Mouse (Mus musculus) erythroblast, embryonic 14.5 days (primary cell): Measurements from ENCODE around the gene Prkab2. TPM values are rescaled to one million over a fixed set of nuclear protein-coding genes. Genes with fewer than 3 reads are reported as not detected.

Source experiments
- H3K27me3 ChIP-seq: 2 replicates; pipeline ENCODE4 v1.6.1; 2012; ENCODE audit warnings: inconsistent platforms; ENCODE audit not compliant: control insufficient read depth
- H3K36me3 ChIP-seq: 2 replicates; pipeline ENCODE4 v1.6.1; 2012; ENCODE audit warnings: mild to moderate bottlenecking, inconsistent platforms; ENCODE audit not compliant: control insufficient read depth
- H3K4me1 ChIP-seq: 2 replicates; pipeline ENCODE4 v1.6.1; 2012; ENCODE audit warnings: inconsistent platforms; ENCODE audit not compliant: control insufficient read depth
- H3K4me3 ChIP-seq: replicated peaks from 2 replicates; pipeline ENCODE3; 2012; ENCODE audit warnings: moderate library complexity, mild to moderate bottlenecking, inconsistent platforms
- H3K9me3 ChIP-seq: 2 replicates; pipeline ENCODE4 v1.6.1; 2012; ENCODE audit warnings: low read length, inconsistent platforms, mixed read lengths; ENCODE audit not compliant: control insufficient read depth
- GATA1 ChIP-seq: IDR thresholded peaks from 2 replicates; pipeline ENCODE4 v1.6.1; 2012; ENCODE audit warnings: low read length, inconsistent platforms, mixed read lengths
- TAL1 ChIP-seq: IDR thresholded peaks from 3 replicates; pipeline ENCODE4 v1.6.1; 2012; ENCODE audit warnings: low read length, inconsistent platforms, mixed read lengths
- polyA plus RNA-seq: library from polyadenylated mRNA; stranded (reverse); fragments of >175 nt; gene quantifications from 2 replicates; pipeline ENCODE4 v1.2.3, GENCODE M21; 2012

The Prkab2 gene
- 0.01 TPM in 1 of 2 replicates, not detected in the other for polyA plus RNA-seq

DNA sequence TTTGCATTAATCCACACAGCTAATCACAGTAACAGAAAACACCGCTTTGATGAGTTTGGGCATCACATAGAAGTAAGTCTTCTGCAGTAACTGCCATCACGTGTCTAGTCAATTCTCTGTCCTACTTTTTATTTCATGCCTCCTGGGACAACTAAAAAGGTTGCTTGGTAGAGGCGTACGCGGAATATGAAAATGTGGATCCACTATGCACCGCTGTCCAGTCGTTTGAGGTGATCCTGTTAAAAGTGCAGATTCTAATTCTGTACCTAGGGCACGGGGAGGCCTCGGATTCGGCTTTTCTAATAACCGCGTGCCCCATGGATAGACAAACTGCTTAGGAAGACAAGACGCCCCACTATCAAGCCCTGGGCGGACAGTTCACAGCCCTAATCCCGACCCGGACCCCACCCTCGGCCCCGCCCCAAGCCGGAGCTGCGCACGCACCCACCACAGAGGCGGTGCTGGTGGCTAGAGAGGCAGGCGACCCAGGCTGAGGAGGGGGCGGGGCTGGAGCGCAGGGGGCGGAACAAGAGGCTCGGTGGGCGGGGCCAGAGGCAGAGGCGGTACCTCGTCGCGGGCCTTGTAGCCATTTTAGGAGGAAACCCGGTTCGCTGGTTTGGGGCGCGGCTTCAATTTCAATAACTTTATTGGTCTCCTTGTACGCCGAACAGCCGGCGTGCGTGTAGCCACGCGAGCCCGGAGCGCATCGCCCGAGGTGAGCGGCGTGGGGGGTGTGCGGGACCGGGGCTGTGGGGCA lies at the start of gene Prkab2:
Prkab2 (plus strand) TSS at position 539 of the 757 bp plus-strand sequence.
- peaks cover 4% of the 10 kb centered on the region for H3K36me3 ChIP-seq
- no peaks in the 10 kb centered on the region for H3K27me3 ChIP-seq
- TF ChIP-seq GATA1: no peak
- TF ChIP-seq TAL1: no peak
- no peaks in the 10 kb centered on the region; the same call in 1 of the 2 replicates for H3K9me3 ChIP-seq
- peak within 1 kb of the TSS; percentile 91 for H3K4me3 ChIP-seq
- peaks cover 29% of the 10 kb centered on the region for H3K4me1 ChIP-seq

DNA sequence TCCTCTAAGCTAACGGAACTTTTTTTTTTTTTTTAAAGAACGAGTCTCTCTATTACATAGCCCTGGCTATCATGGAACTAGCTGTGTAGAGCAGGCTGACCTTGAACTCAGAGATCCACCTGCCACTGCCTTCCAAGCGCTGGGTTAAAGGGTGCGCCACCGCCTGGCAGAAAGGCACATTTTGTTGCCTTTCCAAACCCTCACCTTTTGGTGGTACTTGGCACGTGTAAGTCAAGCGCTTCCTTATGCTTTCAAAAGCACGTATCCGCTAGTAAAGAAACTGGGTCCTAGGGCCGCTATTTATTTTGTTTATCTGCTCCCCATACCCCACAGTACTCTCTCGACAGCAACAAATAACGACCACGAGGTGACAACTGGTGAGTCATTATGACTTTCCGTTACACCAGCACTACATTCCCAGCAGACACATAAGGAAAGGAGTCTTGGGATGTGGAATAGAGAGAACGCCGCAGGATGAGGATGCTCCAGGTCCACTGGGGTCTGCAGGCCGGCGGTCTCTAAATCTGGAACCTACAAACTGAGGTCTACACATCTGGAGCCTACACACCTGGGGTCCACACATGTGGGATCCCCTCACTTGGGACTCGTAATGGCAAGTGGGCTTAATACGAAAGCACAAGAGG lies 48.7 kb upstream of the Prkab2 start:
- no peaks in the 10 kb centered on the region for H3K27me3 ChIP-seq
- peaks cover 6% of the 10 kb centered on the region for H3K36me3 ChIP-seq
- peak overlapping the region; percentile 72 for H3K4me3 ChIP-seq
- TF ChIP-seq GATA1 (no peak), TAL1 (no peak)
- H3K4me1 ChIP-seq: peaks cover 25% of the 10 kb centered on the region
- H3K9me3 ChIP-seq: no peaks in the 10 kb centered on the region

DNA sequence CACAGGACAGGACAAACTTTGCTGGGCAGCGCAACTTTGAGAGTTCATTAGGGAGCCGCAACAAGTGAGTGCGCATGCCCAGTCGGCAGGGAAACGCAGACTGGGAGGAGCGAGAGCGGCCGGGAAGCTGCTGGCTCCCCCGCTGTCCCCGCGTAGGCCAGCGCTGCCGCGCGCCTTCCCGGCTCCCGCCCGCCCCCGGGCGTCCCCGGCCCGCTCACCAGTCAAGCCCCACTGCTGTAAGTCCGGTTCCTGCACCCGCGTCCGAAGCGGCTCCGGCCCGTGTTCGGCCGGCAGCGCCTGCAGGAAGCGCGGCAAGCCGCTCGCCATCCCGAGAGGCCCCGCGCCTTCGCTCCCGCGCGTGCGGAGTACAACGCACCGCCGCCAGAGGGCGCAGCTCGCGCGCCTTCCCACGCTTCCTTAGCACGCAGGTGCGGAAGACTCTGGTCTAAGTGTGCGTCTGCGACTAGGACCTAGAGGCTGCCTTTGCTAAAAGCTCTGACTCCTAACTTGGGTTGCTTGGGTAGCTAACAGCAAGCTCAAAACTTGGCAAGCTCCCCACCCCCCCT lies 48.1 kb upstream of the Prkab2 start, which contains the start of gene Chd1l:
Chd1l (minus strand) TSS at position 359 of the 566 bp plus-strand sequence.
- no peaks in the 10 kb centered on the region for H3K9me3 ChIP-seq
- TF ChIP-seq GATA1 (no peak), TAL1 (no peak)
- H3K36me3 ChIP-seq: peaks cover 4% of the 10 kb centered on the region
- peak within 1 kb of the TSS; percentile 72 for H3K4me3 ChIP-seq
- H3K4me1 ChIP-seq: peaks cover 25% of the 10 kb centered on the region
- H3K27me3 ChIP-seq: no peaks in the 10 kb centered on the region

DNA sequence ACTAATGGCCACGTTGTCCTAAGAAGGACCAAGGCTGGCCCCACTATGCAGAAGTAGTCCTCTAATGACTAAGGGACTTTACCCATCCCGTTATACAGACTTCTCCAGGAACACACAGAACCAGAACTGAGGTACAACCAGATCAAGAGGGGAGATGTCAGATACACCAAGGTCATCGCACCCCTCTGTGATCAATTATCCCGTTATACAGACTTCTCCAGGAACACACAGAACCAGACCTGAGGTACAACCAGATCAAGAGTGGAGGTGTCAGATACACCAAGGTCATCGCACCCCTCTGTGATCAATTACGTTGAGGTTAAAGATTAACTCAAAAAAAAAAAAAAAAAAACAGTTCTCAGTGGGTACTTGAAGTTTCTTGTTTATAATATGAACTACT lies 47.0 kb upstream of the Prkab2 start:
- Histone ChIP-seq H3K4me1 (peaks cover 25% of the 10 kb centered on the region), H3K36me3 (no peaks in the 10 kb centered on the region), H3K27me3 (no peaks in the 10 kb centered on the region), H3K9me3 (no peaks in the 10 kb centered on the region), H3K4me3 (no peak overlapping the region)
- no peak for TF ChIP-seq TAL1
- TF ChIP-seq GATA1: no peak

DNA sequence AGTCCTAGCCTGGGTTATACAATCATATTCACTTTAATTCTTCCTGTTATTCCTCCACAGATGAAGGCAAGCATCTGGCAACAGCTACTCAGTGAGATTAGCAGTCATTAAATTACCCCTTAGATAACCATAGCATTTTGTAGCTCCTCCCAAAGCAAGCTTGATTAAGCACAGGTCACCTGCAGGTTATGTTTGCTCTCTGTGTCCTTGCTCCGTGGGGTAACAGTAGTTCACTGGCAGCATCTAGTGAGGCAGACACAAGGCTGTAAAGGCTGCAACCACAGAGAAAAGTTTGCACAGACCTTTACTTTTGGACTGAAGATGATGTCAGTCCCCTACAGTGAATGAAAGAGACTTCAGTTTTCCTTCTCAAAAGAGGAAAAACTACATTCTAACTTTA lies 42.8 kb upstream of the Prkab2 start:
- no peaks in the 10 kb centered on the region for H3K9me3 ChIP-seq
- no peak overlapping the region for H3K4me3 ChIP-seq
- no peaks in the 10 kb centered on the region for H3K27me3 ChIP-seq
- H3K4me1 ChIP-seq: peaks cover 6% of the 10 kb centered on the region
- TF ChIP-seq TAL1 (no peak), GATA1 (no peak)
- no peaks in the 10 kb centered on the region for H3K36me3 ChIP-seq

DNA sequence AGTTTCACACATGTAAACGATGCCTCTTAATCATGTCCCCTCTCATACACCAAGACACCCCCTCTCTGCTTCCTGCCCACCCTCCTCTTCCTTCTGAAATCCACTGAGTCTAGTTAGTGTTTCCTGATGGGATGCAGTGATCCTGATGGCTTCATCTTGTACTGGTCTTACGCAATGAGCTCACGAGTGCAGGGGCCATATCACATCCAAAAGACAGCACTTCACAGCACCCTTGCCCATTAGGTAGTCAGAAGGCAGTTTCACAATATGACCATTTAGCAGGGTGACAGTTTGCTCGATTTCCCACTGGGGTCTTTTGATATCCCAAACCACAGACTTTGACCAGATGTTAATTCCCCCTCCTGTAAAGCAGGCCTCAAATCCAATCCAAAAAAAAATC lies 42.1 kb upstream of the Prkab2 start:
- Histone ChIP-seq H3K36me3 (no peaks in the 10 kb centered on the region), H3K4me3 (no peak overlapping the region), H3K4me1 (no peaks in the 10 kb centered on the region; the same call in 1 of the 2 replicates), H3K27me3 (no peaks in the 10 kb centered on the region), H3K9me3 (no peaks in the 10 kb centered on the region)
- TF ChIP-seq GATA1: no peak
- TF ChIP-seq TAL1: no peak

DNA sequence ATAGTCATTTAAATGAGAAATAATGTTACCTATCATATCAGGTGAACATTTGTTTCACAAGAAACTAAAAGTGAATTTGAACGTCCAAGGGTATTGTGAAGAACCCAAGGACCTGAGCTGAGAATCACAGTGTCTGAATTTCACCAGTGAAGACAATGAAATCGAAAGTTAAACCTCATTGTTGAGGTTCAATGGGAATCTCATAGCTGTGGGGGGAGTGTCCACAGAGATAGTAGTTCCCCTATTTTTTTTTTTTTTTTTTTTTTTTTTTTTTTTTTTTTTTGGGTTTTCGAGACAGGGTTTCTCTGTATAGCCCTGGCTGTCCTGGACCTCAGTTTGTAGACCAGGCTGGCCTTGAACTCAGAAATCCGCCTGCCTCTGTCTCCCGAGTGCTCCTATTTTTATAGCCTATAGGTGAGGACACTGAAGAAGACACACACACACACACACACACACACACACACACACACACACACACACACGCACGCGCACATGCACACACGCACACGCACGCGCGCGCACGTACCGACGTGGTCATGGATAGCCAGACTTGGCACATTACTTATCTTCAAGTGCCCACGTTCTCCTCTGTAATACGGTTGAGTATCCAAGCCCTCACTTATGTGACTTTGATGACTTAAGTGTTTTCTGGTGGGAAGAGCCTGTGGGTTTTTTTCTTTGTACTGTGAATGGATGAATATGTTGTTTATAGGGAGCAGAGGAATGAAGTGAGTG lies 40.7 kb upstream of the Prkab2 start:
- H3K27me3 ChIP-seq: no peaks in the 10 kb centered on the region
- no peaks in the 10 kb centered on the region for H3K4me1 ChIP-seq
- TF ChIP-seq GATA1 (no peak), TAL1 (no peak)
- no peaks in the 10 kb centered on the region for H3K9me3 ChIP-seq
- no peaks in the 10 kb centered on the region for H3K36me3 ChIP-seq
- no peak overlapping the region for H3K4me3 ChIP-seq

DNA sequence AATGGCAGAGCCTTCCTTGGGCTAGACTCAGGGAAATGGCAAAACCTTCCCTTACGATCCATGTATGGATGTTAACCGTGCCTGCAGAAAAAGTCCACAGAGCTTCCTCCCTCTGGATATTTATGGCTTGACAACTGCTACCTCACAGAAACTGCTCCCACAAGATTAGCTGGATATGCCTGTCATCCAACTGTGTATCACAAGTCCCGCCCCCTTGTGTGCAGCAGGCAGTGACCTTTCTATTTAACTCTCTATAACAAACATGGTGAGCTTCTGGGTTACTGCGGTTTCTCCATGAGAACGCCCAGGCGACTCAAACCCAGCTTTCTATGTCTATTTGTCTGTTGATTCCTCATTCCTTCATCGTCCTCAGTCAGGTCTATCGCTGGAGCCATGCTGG lies 40.1 kb upstream of the Prkab2 start:
- no peak overlapping the region for H3K4me3 ChIP-seq

DNA sequence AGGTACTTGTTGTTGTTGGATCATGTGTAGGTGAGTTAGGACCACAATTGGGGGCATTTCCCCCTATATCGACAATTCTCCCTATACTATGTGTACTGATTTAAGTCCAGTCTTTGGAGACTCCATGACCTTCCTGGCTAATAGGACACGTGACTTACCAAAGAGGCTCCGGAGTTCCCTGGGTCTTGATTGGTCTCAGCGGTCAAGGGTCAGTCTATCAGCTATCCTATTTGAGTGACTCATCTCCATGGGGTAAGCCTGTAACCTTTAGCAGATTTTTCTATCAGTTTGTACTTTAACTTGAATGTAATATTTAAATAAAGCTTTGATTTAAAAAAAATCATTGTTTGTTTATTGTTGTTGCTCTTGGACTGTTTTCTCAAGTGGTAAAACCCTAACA lies 37.3 kb upstream of the Prkab2 start:
- no peaks in the 10 kb centered on the region for H3K9me3 ChIP-seq
- H3K27me3 ChIP-seq: peaks cover 3% of the 10 kb centered on the region; the same call in 1 of the 2 replicates
- no peaks in the 10 kb centered on the region for H3K4me1 ChIP-seq
- no peak overlapping the region for H3K4me3 ChIP-seq
- H3K36me3 ChIP-seq: no peaks in the 10 kb centered on the region
- TF ChIP-seq TAL1 (no peak), GATA1 (no peak)

More for the DNA sequence above, 40.1 kb upstream of the Prkab2 start:
- Histone ChIP-seq H3K27me3 (no peaks in the 10 kb centered on the region), H3K9me3 (no peaks in the 10 kb centered on the region), H3K36me3 (no peaks in the 10 kb centered on the region), H3K4me1 (no peaks in the 10 kb centered on the region)
- TF ChIP-seq TAL1: no peak
- no peak for TF ChIP-seq GATA1
